Mouse (Mus musculus): ENCODE measurements around the gene Prcc. TPM values are rescaled to one million over a fixed set of nuclear protein-coding genes. Genes with fewer than 3 reads are reported as not detected.
"Not testable (repeated sequence)": the region's sequence is repeated elsewhere in the genome, so short reads cannot be mapped to it uniquely, and the experiment has no call there.

Prcc gene
- polyA plus RNA-seq, 1 experiment from 2014 or later: 11.2 TPM

DNA sequence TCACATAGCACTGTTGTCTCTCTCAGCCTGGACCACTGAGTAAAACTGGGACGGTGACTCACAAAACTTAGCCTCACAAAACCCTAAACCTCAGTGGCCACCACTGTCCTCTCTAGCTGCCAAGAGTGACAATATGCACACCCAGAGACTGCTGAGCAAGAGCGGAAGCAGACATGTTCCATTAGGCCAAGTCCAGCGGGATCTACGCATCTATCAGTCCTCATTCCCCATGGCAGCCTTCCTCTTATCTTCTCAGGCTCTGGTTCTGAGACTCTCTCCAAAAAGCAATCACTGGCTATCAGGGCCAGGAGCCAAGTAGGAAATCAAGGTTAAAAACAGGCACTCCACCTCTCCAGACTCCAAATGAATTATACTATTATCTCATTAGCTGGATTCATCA is 7.7 kb downstream of the Prcc start:
- no peak overlapping the region for H3K4me3 ChIP-seq
- no peaks in the 10 kb centered on the region for H3K27me3 ChIP-seq (replicated peaks)
- 0 out of 2 replicates have a peak, but pooled peaks have one; percentile 25 for ATAC-seq (ENCODE audit: insufficient number of reproducible peaks, low FRiP score)
- 54% methylated on average over 4 of the region's 4 CpGs for WGBS
- no peaks in the 10 kb centered on the region for H3K9me3 ChIP-seq (replicated peaks)
- H3K36me3 ChIP-seq: peaks cover 41% of the 10 kb centered on the region
- H3K27ac ChIP-seq (ENCODE audit: poor library complexity, severe bottlenecking): no peak overlapping the region
- no peak overlapping the region for H3K9ac ChIP-seq
- no peak overlapping the region for H3K4me2 ChIP-seq
- peaks cover 13% of the 10 kb centered on the region for H3K4me1 ChIP-seq (replicated peaks)

DNA sequence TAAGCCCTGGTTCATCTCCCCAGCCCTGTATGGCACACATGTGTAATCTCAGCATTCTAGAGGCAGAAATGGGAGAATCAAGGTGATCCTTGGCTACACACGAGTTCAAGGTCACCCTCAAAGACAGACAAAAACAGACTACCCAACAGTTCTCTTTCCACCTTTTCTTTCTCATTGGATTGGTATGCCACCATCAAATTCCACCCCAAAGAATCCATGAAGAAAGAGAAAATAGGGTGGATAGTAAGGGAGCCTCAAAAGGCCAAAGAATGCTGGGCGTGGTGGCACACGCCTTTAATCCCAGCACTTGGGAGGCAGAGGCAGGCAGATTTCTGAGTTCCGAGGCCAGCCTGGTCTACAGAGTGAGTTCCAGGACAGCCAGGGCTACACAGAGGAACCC is 21.3 kb downstream of the Prcc start:
- ATAC-seq (ENCODE audit: insufficient number of reproducible peaks, low FRiP score): not testable (repeated sequence)

DNA sequence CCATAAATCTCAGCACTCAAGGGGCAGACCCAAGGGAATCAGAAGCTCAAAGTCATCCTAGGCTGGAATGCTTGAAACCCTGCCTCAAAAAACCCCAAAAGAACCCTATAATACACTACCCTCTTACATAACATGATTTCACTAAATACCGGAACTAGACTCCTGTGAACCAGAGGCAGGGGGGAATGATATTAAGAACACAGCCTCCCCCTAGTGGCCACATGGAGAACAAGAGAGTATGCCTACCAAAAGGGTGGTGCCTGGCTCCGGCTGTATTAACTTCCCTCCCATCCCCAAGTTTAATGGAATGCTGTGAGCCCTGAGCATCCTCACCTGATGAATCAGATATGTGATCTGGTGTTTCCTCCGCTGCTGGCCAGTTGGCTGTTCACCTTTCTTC is 25.6 kb downstream of the Prcc start:
- Histone ChIP-seq H3K27me3 (replicated peaks) (no peaks in the 10 kb centered on the region), H3K4me2 (no peak overlapping the region), H3K27ac (ENCODE audit: poor library complexity, severe bottlenecking) (no peak overlapping the region), H3K4me1 (replicated peaks) (no peaks in the 10 kb centered on the region), H3K36me3 (peaks cover 84% of the 10 kb centered on the region), H3K9ac (no peak overlapping the region), H3K4me3 (no peak overlapping the region), H3K9me3 (replicated peaks) (no peaks in the 10 kb centered on the region)
- 36% methylated on average over 3 of the region's 3 CpGs for WGBS
- no peak for ATAC-seq (ENCODE audit: insufficient number of reproducible peaks, low FRiP score)

More for the DNA sequence above, 21.3 kb downstream of the Prcc start:
- peaks cover 92% of the 10 kb centered on the region for H3K36me3 ChIP-seq
- not testable (repeated sequence) for H3K27me3 ChIP-seq (replicated peaks); H3K9me3 ChIP-seq (replicated peaks); H3K9ac ChIP-seq; H3K27ac ChIP-seq (ENCODE audit: poor library complexity, severe bottlenecking); H3K4me3 ChIP-seq; H3K4me2 ChIP-seq; H3K4me1 ChIP-seq (replicated peaks)
- 83% methylated on average over 4 of the region's 4 CpGs for WGBS

DNA sequence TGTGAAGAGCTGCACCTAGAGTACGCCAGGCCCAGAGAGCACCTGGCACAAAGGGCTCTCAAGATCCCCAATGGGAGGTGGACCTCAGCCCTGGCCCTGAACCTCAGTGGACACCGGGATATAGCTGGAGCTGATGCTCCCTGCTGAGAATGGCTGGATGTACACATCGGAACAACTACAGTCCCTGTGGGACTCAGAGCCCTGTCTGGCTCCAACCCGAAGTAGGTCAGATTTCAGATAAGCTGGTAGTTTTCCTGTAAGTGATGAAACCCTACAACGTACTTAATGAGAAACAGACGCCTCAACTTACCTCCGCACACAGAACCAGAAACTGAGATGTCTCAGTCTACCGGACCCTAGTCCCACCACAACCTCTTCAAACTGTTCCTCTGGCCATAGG is 27.7 kb downstream of the Prcc start:
- peaks cover 66% of the 10 kb centered on the region for H3K36me3 ChIP-seq
- no peaks in the 10 kb centered on the region for H3K9me3 ChIP-seq (replicated peaks)
- H3K9ac ChIP-seq: no peak overlapping the region
- ATAC-seq (ENCODE audit: insufficient number of reproducible peaks, low FRiP score): no peak
- no peak overlapping the region for H3K4me3 ChIP-seq
- no peaks in the 10 kb centered on the region for H3K4me1 ChIP-seq (replicated peaks)
- H3K27ac ChIP-seq (ENCODE audit: poor library complexity, severe bottlenecking): no peak overlapping the region
- no peak overlapping the region for H3K4me2 ChIP-seq
- WGBS: 76% methylated on average over 8 of the region's 8 CpGs
- H3K27me3 ChIP-seq (replicated peaks): no peaks in the 10 kb centered on the region

DNA sequence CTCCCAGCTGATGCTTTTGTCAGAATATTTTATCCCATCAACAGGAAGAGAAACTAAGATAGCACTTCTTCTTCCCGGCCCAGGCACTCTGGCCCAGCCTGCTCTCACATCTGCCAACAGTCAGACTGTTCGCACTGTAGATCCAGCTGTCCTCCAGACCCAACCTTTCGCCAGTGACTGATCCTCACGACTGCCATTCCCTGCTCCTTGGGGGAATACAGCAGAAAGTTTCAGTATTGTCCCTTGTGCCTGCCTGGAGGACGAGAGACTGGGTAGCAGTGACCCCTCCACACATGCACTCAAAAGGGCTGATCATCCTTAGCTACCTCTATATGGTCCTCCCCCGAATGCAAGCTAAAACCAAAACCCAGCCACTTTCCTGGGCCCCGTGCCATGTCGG is 29.5 kb downstream of the Prcc start:
- Histone ChIP-seq H3K4me1 (replicated peaks) (no peaks in the 10 kb centered on the region), H3K36me3 (peaks cover 50% of the 10 kb centered on the region)

DNA sequence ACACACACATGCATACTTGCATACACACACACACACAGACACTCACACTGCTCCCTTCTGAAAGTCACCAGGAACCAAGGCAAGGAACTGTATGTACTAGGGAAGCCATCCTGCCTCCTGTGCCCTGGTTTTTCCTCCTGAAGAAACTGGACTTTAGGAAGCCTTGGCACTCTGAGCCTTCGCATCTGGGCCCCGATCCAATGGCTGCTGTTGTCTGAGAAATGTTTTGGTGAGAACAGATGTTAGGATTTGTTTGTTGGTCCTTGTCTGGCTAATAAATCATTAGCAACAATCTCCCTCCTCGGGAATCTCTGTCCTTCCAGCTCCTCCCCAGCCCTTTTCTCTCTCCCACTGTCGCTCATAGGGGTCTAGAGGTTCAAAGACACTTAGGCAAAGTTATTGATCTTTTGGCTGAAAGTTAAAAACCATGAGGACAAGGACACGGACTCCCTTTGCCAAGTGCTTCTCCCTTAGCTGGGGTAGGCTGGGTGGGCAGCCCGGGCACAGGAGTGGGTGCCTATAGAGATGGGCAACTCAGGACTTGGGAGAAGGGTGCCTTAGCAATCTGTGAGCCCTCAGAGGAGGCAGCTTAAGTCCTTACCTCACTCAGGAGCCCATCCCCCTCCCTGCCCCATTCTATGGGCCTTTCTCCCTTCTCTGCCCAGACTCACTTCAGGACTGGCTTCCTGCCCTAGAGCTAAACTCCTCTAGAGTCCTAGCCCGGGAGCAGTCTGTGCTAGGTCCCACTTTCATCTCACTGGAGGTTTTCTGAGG is 30.4 kb downstream of the Prcc start:
- Histone ChIP-seq H3K4me3 (no peak overlapping the region), H3K9ac (no peak overlapping the region), H3K27ac (ENCODE audit: poor library complexity, severe bottlenecking) (no peak overlapping the region), H3K27me3 (replicated peaks) (no peaks in the 10 kb centered on the region), H3K36me3 (peaks cover 43% of the 10 kb centered on the region), H3K4me1 (replicated peaks) (no peaks in the 10 kb centered on the region), H3K9me3 (replicated peaks) (no peaks in the 10 kb centered on the region), H3K4me2 (no peak overlapping the region)
- ATAC-seq (ENCODE audit: insufficient number of reproducible peaks, low FRiP score): no peak
- 68% methylated on average over 7 of the region's 7 CpGs for WGBS

More for the DNA sequence above, 29.5 kb downstream of the Prcc start:
- Histone ChIP-seq H3K4me2 (no peak overlapping the region), H3K9me3 (replicated peaks) (no peaks in the 10 kb centered on the region), H3K27me3 (replicated peaks) (no peaks in the 10 kb centered on the region), H3K27ac (ENCODE audit: poor library complexity, severe bottlenecking) (no peak overlapping the region), H3K9ac (no peak overlapping the region), H3K4me3 (no peak overlapping the region)
- 85% methylated on average over 8 of the region's 8 CpGs for WGBS
- ATAC-seq (ENCODE audit: insufficient number of reproducible peaks, low FRiP score): no peak

DNA sequence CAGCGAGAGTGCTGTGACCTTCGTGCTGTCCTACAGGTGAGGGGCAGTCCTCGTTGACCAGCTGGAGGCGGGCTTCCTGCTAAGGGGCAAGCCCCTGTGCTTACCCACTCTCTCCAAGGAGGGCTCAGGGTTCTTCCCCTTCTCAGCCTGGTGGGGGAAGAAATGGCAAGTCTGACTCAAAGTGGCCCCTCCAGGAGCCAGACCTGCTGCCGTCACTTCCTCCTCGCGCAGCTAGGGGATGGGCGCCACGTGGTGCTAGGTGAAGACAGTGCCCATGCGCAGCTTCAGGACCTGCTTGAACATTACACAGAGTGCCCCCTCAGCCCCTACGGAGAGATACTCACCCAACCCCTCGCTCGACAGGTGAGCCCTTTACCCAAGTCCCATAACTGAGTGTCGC is 36.3 kb downstream of the Prcc start:
- H3K9ac ChIP-seq: no peak overlapping the region
- H3K27me3 ChIP-seq (replicated peaks): no peaks in the 10 kb centered on the region
- no peaks in the 10 kb centered on the region for H3K9me3 ChIP-seq (replicated peaks)
- no peak overlapping the region for H3K27ac ChIP-seq (ENCODE audit: poor library complexity, severe bottlenecking)
- no peak overlapping the region for H3K4me2 ChIP-seq
- no peaks in the 10 kb centered on the region for H3K36me3 ChIP-seq
- ATAC-seq (ENCODE audit: insufficient number of reproducible peaks, low FRiP score): no peak
- H3K4me3 ChIP-seq: no peak overlapping the region
- peaks cover 6% of the 10 kb centered on the region; the same call in 1 of the 2 replicates for H3K4me1 ChIP-seq (replicated peaks)
- WGBS: 73% methylated on average over 14 of the region's 14 CpGs

DNA sequence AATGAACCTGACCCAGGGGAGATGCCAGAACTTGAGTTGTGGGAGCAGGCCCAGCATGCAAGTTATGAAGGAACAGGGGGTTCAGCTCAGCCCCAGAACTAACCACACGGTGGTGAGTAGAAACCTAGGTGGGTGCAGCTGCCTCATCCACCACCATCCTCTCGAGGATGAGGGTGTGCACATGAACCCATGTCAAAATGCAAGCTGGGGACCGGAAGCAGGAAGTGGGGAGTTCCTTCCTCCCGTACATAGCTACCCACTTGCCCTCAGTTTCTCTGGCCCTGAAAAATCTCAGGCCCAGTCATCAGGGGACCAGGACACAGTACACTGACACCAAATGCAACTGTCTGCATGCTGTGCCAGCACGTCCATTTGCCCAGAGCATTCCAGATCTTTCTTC is 37.7 kb downstream of the Prcc start:
- no peaks in the 10 kb centered on the region for H3K36me3 ChIP-seq
- H3K9me3 ChIP-seq (replicated peaks): no peaks in the 10 kb centered on the region
- no peak overlapping the region for H3K9ac ChIP-seq
- no peak for ATAC-seq (ENCODE audit: insufficient number of reproducible peaks, low FRiP score)
- no peak overlapping the region for H3K4me2 ChIP-seq
- WGBS: 70% methylated on average over 5 of the region's 5 CpGs
- H3K4me3 ChIP-seq: no peak overlapping the region
- H3K27ac ChIP-seq (ENCODE audit: poor library complexity, severe bottlenecking): no peak overlapping the region
- peaks cover 6% of the 10 kb centered on the region; the same call in 1 of the 2 replicates for H3K4me1 ChIP-seq (replicated peaks)
- no peaks in the 10 kb centered on the region for H3K27me3 ChIP-seq (replicated peaks)

DNA sequence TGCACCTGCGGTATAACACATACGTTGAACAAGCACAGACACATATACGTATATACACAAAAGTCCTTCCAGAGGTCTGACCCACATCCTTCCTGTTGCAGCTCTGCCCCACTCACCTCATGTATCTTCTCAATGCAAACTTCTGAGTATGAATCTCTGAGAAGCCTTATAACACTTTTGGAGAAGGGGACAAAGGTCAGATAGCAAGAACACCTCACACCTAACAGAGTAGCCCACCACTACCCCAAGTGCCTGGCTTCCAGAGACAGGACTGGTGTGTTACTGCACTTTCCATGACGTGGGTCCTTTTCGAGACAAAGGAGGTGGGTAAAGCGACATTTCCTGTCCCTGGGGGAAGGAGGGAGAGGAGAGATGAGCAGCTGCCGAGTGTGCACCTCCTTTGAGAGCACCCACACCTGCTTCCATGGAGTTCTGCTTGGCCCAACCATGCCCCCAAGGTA is 38.7 kb downstream of the Prcc start, which contains the start of gene Sh2d2a:
TSS of gene Sh2d2a (plus strand) at position 106 of the 461 bp plus-strand sequence.
- no peak within 1 kb of the TSS for H3K9ac ChIP-seq
- no peak for ATAC-seq (ENCODE audit: insufficient number of reproducible peaks, low FRiP score)
- 69% methylated on average over 7 of the region's 7 CpGs for WGBS
- no peaks in the 10 kb centered on the region for H3K36me3 ChIP-seq
- peaks cover 6% of the 10 kb centered on the region; the same call in 1 of the 2 replicates for H3K4me1 ChIP-seq (replicated peaks)
- H3K4me2 ChIP-seq: no peak within 1 kb of the TSS
- no peak within 1 kb of the TSS for H3K4me3 ChIP-seq
- no peaks in the 10 kb centered on the region for H3K27me3 ChIP-seq (replicated peaks)
- no peaks in the 10 kb centered on the region for H3K9me3 ChIP-seq (replicated peaks)
- H3K27ac ChIP-seq (ENCODE audit: poor library complexity, severe bottlenecking): no peak within 1 kb of the TSS

DNA sequence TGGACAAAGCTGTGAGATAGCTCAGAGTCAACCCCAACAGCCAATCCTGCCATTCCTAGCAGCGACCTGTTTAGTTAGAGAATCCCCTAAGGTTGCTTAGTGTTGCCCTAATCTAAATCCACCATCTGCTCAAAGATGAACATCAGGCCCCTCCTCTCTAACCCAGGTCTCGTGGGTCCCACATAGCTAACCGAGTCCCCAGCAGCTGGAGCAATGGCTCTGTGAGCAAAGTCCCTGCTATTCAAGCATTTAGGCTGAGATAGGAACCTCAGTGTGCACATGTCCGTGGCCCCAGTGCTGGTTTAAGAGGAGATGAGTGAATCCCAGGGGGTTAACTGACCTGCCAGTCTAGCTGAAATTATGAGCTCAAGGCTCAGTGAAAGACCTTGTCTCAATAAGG is 39.2 kb downstream of the Prcc start:
- no peaks in the 10 kb centered on the region for H3K9me3 ChIP-seq (replicated peaks)
- H3K27ac ChIP-seq (ENCODE audit: poor library complexity, severe bottlenecking): no peak overlapping the region
- no peak for ATAC-seq (ENCODE audit: insufficient number of reproducible peaks, low FRiP score)
- no peak overlapping the region for H3K4me2 ChIP-seq
- H3K4me1 ChIP-seq (replicated peaks): peaks cover 6% of the 10 kb centered on the region; the same call in 1 of the 2 replicates
- WGBS: 70% methylated on average over 4 of the region's 4 CpGs
- H3K36me3 ChIP-seq: no peaks in the 10 kb centered on the region
- no peak overlapping the region for H3K4me3 ChIP-seq
- no peaks in the 10 kb centered on the region for H3K27me3 ChIP-seq (replicated peaks)
- no peak overlapping the region for H3K9ac ChIP-seq

DNA sequence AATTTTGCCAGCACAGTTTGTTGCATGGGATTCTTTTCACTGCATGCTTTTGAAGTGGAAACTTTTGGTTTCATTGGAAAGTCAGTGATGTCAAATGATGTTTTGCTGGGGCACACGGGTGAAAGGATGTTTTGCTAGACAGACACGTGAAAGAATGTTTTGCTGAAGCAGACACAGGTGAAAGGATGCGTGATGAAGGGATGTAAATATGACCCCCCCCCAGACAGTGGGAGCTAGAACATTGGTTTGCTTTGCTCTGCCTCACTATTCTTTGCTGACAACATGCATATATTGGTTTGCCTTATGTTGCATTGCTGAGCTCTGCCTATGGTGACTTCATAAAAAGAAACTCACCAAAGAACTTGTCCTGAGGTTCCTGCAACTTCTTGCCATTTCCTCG is 40.4 kb downstream of the Prcc start:
- no peak overlapping the region for H3K9ac ChIP-seq
- H3K27me3 ChIP-seq (replicated peaks): peaks cover 2% of the 10 kb centered on the region; the same call in 1 of the 2 replicates
- H3K36me3 ChIP-seq: no peaks in the 10 kb centered on the region
- no peaks in the 10 kb centered on the region for H3K9me3 ChIP-seq (replicated peaks)
- peaks cover 6% of the 10 kb centered on the region; the same call in 1 of the 2 replicates for H3K4me1 ChIP-seq (replicated peaks)
- no peak overlapping the region for H3K4me3 ChIP-seq
- H3K27ac ChIP-seq (ENCODE audit: poor library complexity, severe bottlenecking): no peak overlapping the region
- ATAC-seq (ENCODE audit: insufficient number of reproducible peaks, low FRiP score): no peak
- no peak overlapping the region for H3K4me2 ChIP-seq
- 74% methylated on average over 4 of the region's 4 CpGs for WGBS

Measured in heart, embryonic 12.5 days (tissue).